Mouse (Mus musculus) heart, adult 2 months (tissue): Measurements from ENCODE around the gene Kcnc3.

Experiments used
- CTCF ChIP-seq: fragments of 200-600 bp; IDR thresholded peaks from 2 replicates; pipeline ENCODE4 v1.8.1; 2022; ENCODE audit warnings: antibody characterized with exemption, mild to moderate bottlenecking, moderate library complexity
- POLR2A ChIP-seq: fragments of 200-500 bp; IDR thresholded peaks from 2 replicates; pipeline ENCODE4 v1.6.1; 2011; ENCODE audit warnings: mild to moderate bottlenecking, low read depth, low read length, control low read depth; ENCODE audit not compliant: insufficient read depth

DNA sequence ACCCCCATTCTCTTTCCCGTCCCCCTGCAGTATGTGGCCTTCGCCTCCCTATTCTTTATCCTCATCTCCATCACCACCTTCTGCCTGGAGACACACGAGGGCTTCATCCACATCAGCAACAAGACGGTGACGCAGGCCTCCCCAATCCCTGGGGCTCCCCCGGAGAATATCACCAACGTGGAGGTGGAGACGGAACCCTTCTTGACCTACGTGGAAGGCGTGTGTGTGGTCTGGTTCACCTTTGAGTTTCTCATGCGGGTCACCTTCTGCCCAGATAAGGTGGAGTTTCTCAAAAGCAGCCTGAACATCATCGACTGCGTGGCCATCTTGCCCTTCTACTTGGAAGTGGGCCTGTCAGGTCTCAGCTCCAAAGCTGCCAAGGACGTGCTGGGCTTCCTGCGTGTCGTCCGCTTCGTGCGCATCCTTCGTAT lies 4.7 kb downstream of the Kcnc3 start:
- no peak for TF ChIP-seq CTCF
- TF ChIP-seq POLR2A, result no peak
